Mouse (Mus musculus) ES-Bruce4 (cell line): ENCODE measurements around the gene Mat1a.

Source experiments
- CTCF ChIP-seq: IDR thresholded peaks from one replicate; pipeline ENCODE4 v1.8.1; 2011; ENCODE audit warnings: low read depth, low read length
- POLR2A ChIP-seq: IDR thresholded peaks from one replicate; pipeline ENCODE4 v1.8.1; 2011; ENCODE audit warnings: low read length; ENCODE audit not compliant: insufficient read depth

DNA sequence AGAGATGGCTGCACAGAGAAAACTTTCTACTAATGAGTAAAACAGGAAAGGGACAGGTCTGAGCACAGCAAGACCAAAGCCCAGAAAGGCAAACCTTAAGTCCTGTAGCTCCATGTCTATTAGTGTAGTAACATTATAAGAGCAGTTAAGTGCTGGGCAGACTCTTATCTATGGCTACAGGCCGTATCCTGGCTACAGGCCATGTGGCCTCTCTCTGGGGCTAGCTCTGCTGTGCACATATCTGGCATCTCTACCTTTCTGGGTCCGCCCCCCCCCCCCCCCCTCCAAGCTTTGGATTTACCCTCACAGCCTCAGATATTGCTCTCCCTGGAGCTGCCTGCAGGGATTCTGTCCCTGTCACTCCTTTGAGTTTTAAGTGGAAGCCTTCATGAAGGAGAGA is 39.7 kb upstream of the Mat1a start:
- TF ChIP-seq CTCF: no peak
- TF ChIP-seq POLR2A: no peak
